Mouse (Mus musculus) lung, adult 18-20 months (tissue): ENCODE results near the gene Nadsyn1.
A peak's percentile ranks its signal among the peaks of the same experiment; 100 is the strongest.

Source experiments
- DNase-seq, 2 experiments: peaks; one replicate each; pipeline ENCODE4 v3.0.0; 2022; ENCODE audit warnings: mixed read lengths in 2 of 2

Gene Nadsyn1

GRCm38 (mm10) chr7:143801195-143802065 lies 21.2 kb downstream of the Nadsyn1 start:
- no peak for DNase-seq

GRCm38 (mm10) chr7:143800770-143801169 lies 21.9 kb downstream of the Nadsyn1 start:
- peak in 1 of 2 experiments; percentile 7 for DNase-seq

DNA sequence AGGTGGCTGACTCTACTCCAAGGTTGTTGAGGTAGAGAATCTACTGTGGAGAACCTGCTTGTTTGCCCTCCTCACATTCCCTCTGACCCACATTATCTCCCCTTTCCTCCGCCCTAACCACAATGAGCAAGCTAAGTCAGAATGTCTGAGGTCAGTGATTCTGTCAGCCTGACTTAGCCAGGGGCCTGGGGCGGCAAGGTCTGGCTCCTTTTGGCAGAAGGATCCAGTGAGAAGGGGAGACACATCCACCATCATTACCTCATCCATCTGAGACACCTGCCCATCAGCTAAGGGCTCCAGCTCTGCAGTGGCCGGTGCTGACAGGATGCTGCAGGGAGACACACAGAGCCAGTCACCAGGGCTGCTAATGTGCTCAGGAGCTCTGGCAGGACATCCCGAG lies 23.9 kb downstream of the Nadsyn1 start:
- no peak for DNase-seq

- DNase-seq = peak; percentile 76 to 81
These were observed 29.5 kb downstream of the Nadsyn1 start for GRCm38 (mm10) chr7:143793121-143793520.

DNA sequence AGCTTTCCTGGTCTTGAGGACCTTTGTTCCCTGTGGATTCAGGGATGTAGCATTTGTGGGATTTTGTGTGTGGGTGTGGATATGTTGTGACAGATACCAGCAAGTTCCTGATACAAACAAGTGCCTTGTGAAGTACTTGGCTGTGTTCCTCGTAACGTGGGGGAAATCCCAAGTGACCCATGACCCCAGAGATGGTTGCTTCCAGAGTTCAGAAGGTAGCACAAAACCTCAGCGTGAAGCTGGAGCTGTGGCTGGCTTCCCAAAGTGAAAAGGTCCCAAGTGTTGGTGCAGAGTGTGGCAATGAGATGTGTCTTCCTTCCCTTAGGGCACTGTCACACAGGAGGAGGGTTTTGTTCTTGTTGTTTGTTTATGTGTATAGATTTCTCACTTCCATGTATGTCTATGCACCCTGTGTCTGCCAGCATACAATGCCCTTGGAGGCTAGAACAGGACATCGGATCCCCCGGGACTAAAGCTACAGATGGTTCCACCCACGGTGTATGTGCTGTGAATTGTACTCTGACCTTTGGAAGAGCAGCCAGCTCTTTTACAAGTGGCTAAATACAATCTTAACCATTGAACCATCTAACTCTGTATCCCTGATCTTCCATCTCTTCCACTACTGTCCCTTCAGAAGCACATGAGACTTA lies 30.2 kb downstream of the Nadsyn1 start:
- no peak for DNase-seq

DNA sequence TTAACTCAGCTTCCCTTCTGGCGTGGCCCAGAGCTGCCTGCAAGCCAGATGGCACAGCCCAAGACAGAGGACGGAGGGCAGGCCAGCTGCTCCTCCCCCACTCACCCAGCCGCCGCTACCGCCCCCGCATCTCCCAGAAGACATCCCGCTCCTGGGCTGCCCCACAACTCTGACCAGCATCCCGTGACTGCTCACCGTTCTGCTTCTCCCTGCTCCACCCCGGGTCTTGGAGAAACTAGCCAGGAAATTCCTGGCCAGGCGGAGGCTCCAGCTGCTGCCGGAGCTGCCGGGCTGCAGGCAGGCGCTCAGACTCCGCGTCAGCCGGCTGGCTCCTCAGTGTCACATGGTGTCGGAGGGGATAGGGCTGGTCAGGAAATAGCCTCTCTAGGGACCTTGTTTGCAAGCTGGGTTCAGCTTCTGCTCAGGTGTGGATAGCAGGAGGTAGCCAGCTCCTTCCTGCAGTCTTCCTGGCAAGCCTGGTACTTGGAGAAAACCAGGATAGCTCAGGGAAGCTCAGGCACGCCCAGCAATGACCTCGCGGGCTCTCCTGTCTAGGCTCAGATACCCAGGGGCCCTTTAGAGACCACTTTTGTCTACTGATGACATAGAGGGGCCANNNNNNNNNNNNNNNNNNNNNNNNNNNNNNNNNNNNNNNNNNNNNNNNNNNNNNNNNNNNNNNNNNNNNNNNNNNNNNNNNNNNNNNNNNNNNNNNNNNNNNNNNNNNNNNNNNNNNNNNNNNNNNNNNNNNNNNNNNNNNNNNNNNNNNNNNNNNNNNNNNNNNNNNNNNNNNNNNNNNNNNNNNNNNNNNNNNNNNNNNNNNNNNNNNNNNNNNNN lies 38.4 kb downstream of the Nadsyn1 start, which contains the start of gene Mrgpre:
TSS of gene Mrgpre (minus strand) at position 505 of the 834 bp plus-strand sequence.
- DNase-seq = peak; percentile 76 to 79

DNA sequence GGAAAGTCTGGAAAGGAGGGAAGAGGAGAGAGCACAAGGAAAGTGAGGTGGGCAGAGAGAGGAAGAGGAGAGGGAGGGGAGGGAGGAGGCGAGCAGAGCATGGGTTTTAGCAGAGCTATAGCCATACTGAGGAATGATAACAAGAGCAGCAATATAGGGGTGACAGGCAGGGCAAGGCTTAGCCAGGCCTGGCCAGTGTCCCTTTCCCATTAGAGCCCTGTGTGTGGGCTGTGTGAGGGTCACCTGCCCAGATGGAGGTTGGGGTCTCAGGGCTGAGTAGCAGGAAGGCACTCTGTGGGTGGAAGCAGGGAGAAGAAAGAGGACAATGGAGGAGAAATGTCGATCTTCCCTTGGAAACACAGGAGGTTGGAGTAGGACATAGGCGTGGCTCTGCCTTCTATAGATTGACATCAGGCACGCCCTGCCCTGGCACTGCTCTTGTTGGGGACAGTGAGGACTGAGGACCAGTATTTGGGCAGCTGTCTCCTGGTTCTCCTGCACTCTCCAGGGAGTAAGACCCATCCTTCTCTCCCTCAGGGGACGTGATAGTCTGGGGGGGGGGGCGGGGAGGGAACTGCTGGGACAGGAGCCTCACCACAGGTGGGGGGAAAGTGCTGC lies 39.2 kb downstream of the Nadsyn1 start:
- no peak for DNase-seq

DNA sequence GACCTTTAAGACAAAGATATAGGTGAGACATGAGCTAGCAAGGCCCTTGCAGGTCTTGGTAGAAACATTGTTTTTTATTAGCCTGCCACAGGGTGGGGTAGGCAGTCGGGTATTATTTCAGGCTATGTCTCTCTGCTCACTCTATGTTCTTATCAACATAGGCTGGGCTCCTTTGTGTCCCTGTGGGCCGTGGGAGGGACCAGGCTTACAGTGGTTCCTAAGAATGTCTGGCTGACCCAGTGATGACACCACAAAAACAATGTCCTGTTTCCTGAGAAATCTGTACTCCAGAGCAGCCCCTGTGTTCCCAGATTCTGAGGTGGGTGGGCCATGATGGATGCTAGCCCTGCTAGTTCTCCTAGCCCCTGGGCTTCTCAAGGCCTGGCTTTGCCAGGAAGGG lies 45.3 kb downstream of the Nadsyn1 start:
- DNase-seq = no peak

DNA sequence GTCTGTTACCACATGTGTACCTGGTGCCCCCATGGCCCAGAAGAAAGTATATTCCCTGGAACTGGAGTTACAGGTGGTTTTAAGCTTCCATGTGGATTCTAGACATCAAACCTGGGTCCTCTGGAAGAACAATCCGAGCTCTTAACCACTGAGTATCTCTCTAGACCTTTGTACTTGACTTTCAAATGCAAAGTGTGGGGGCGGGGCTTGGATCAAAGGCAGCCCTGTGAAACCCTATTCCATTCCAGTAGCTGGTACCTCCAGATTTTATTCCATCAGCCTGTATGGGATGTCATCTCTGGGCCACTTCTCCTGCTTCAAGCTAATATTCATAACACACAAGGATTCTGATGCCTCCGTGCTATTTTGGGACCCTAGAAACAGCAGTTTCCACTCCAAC lies 46.5 kb downstream of the Nadsyn1 start:
- no peak for DNase-seq

DNA sequence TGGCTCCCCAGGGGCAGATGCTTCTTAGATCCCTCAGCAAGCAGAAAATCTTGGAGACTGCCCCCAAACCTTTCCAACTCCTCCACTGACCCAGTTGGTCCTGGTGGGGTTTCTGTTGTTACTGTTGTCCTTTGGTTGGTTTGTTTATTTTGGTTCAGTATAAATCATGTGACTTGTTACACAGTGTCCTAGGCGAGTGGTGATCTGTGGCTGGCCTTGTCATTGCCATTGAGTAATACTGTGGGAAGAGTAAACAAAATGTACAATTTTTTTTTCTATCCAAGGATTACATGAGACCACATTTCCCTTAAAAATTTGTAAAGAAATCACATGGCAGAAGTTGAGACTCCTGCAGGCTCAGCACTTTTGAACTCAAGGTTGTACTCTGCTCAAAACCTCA lies 53.2 kb downstream of the Nadsyn1 start:
- DNase-seq = peak in 1 of 2 experiments; percentile 32

- no peak for DNase-seq
These were observed 54.4 kb downstream of the Nadsyn1 start for GRCm38 (mm10) chr7:143768267-143768666.

DNA sequence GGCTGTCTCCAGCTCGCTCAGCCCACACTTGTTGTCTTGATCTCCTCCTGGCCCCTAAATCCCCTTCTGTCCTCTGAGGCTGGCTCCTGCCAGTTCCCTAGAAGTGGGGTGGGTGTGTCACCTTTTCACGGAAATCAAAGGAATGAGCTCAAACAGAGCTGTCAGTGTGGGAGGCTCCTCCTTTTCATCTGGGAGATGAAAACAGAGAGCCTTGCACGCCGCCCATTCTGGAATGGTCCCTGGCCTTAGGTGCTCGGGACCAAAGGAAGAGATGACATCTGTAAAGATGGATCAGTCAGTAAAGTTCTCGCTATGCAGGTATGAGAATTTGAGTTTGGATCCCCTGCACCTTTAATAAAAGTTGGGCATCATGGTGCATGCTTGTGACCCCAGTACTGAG lies 55.8 kb downstream of the Nadsyn1 start, which contains the start of gene Mrgprg:
TSS of gene Mrgprg (minus strand) at position 101 of the 400 bp plus-strand sequence.
- no peak for DNase-seq

DNA sequence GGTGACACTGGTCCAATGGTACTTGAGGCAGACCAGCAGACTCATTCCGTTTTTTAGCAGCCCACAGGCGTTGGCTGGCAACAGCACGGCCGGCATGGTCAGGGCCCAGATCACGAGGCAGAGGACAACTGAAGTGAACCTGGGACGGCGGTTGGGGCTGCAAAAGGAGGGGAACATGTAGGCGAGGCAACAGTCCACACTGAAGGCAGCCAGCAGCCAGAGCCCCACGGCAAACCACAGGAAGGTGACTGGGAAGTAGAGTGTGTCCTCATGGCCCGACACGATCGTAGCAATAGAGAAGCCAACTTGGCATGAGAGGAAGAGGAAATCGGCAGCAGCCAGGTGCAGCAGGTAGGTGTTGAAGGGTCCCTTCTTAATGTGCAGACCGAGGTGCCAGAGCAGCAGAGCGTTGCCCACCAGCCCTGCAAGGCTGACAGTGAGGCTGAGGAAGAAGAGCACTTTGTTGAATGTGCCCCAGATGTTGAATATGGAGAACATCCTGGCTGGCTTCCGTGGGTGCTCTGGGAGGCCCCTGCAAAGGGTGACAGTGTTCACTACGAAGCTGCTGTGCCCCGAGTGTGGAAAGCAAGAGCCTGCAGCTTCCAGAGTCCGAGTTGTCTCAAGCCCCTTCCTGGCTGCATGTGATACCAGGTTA lies 57.6 kb downstream of the Nadsyn1 start:
- no peak for DNase-seq

- DNase-seq = no peak
These were observed 58.9 kb downstream of the Nadsyn1 start for GRCm38 (mm10) chr7:143763794-143764193.

- no peak for DNase-seq
These were observed 63.7 kb downstream of the Nadsyn1 start for GRCm38 (mm10) chr7:143758956-143759355.

- no peak for DNase-seq
These were observed 65.0 kb downstream of the Nadsyn1 start for GRCm38 (mm10) chr7:143757696-143758095.

GRCm38 (mm10) chr7:143757027-143757390 lies 65.6 kb downstream of the Nadsyn1 start:
- DNase-seq = peak; percentile 88

DNA sequence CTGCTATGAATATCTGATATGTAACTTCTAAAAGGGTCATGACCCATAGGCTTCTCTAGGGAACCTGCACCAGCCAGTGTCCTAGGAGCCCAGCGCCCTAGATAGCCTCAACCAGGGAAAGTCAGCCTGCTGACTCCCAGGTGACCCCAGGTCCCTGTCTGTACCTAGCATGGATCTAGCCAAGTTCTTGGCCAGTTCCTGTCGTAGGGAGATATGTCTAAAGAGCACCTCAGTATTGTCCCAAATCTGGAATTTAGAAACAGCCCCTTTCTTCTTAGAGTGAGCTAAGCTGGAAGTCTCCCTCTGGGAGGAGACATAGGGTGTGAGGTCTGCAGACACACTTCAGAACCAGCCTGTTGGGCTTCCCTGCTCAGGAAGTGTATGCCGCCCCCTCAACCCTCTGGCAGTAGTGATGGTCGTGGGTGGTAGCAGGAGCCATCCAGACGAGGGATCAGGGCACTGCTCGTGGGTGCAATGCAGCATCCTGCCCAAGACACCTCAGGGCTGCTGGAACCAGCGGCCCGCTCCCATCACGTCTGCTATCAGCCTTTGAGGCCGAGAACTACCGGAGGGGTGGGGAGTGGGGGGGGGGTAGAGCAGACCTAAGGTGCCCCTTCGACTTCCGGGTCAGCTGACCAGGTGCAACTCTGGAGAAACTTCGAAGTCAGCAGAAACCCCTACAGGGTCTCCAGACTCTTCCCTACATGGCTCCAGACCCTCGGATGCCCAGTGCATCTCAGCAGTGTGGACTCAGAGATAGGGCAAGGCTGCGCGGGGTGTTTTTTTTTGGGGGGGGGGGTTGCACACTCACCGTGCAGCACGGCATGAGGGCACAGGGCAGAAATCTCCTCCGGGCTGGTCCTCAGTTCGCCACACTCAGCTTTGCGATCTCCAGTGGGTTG lies 66.3 kb downstream of the Nadsyn1 start, which contains the start of gene Osbpl5:
TSS of gene Osbpl5 (minus strand) at position 861 of the 902 bp plus-strand sequence.
- DNase-seq = no peak

GRCm38 (mm10) chr7:143755357-143756124 lies 67.1 kb downstream of the Nadsyn1 start:
- no peak for DNase-seq
